Mouse (Mus musculus): Measurements from ENCODE around the gene S100a13. TPM values are rescaled to one million over a fixed set of nuclear protein-coding genes. Genes with fewer than 3 reads are reported as not detected.

S100a13 gene
- 59.7 and 65.4 TPM in 2 replicates for polyA plus RNA-seq (2014; fragmentation: Nextera tagmentation; extraction: Ambion mirVana)

- H3K4me2 ChIP-seq, result peak within 1 kb of the TSS; percentile 90
- peak within 1 kb of the TSS; percentile 46; the same call in 1 of the 2 replicates for H3K27ac ChIP-seq (ENCODE audit: low read depth, low read length)
- H3K36me3 ChIP-seq (ENCODE audit: control insufficient read depth, insufficient read depth, low read length), result no peaks in the 10 kb centered on the region
- WGBS (ENCODE audit: insufficient replicate concordance), result 2% methylated on average over 25 of the region's 25 CpGs
- H3K9ac ChIP-seq (ENCODE audit: low read depth, low read length), result peak within 1 kb of the TSS; percentile 74
- H3K9me3 ChIP-seq (replicated peaks; ENCODE audit: control insufficient read depth, low read length), result no peaks in the 10 kb centered on the region
- peak; percentile 32 for ATAC-seq (replicated peaks; ENCODE audit: insufficient number of reproducible peaks, low FRiP score, low TSS enrichment)
- peak within 1 kb of the TSS; percentile 51 for H3K4me3 ChIP-seq (ENCODE audit: low read depth, low read length)
- H3K27me3 ChIP-seq (ENCODE audit: control insufficient read depth, insufficient read depth, low read length), result peaks cover 4% of the 10 kb centered on the region; the same call in 1 of the 2 replicates
- H3K4me1 ChIP-seq (ENCODE audit: control insufficient read depth, insufficient read depth, low read length), result peaks cover 11% of the 10 kb centered on the region
These were observed at the start of gene S100a13, which contains the start of gene S100a1 for GRCm38 (mm10) chr3:90513796-90514590. S100a13 (plus strand) TSS chr3:90514435. S100a1 (minus strand) TSS chr3:90514392.

- no peak for ATAC-seq (replicated peaks; ENCODE audit: insufficient number of reproducible peaks, low FRiP score, low TSS enrichment)
- H3K9ac ChIP-seq (ENCODE audit: low read depth, low read length), result peak overlapping the region; percentile 67
- H3K36me3 ChIP-seq (ENCODE audit: control insufficient read depth, insufficient read depth, low read length), result no peaks in the 10 kb centered on the region
- peaks cover 15% of the 10 kb centered on the region for H3K4me1 ChIP-seq (ENCODE audit: control insufficient read depth, insufficient read depth, low read length)
- H3K27me3 ChIP-seq (ENCODE audit: control insufficient read depth, insufficient read depth, low read length), result peaks cover 28% of the 10 kb centered on the region
- peak overlapping the region; percentile 60 for H3K4me3 ChIP-seq (ENCODE audit: low read depth, low read length)
- H3K9me3 ChIP-seq (replicated peaks; ENCODE audit: control insufficient read depth, low read length), result no peaks in the 10 kb centered on the region
- H3K4me2 ChIP-seq, result peak overlapping the region; percentile 75
- no peak overlapping the region for H3K27ac ChIP-seq (ENCODE audit: low read depth, low read length)
- WGBS (ENCODE audit: insufficient replicate concordance), result 7% methylated on average over 37 of the region's 37 CpGs
These were observed 49.6 kb upstream of the S100a13 start for GRCm38 (mm10) chr3:90464552-90465080.

GRCm38 (mm10) chr3:90465081-90465685, 49.1 kb upstream of the S100a13 start:
- H3K4me3 ChIP-seq (ENCODE audit: low read depth, low read length), result peak overlapping the region; percentile 60
- H3K9me3 ChIP-seq (replicated peaks; ENCODE audit: control insufficient read depth, low read length), result no peaks in the 10 kb centered on the region
- H3K27ac ChIP-seq (ENCODE audit: low read depth, low read length), result no peak overlapping the region
- peaks cover 28% of the 10 kb centered on the region for H3K27me3 ChIP-seq (ENCODE audit: control insufficient read depth, insufficient read depth, low read length)
- under 1% methylated on average over 75 of the region's 75 CpGs for WGBS (ENCODE audit: insufficient replicate concordance)
- peak overlapping the region; percentile 67 for H3K9ac ChIP-seq (ENCODE audit: low read depth, low read length)
- H3K4me1 ChIP-seq (ENCODE audit: control insufficient read depth, insufficient read depth, low read length), result peaks cover 15% of the 10 kb centered on the region
- H3K4me2 ChIP-seq, result peak overlapping the region; percentile 75
- no peaks in the 10 kb centered on the region for H3K36me3 ChIP-seq (ENCODE audit: control insufficient read depth, insufficient read depth, low read length)
- peak; percentile 36; the same call in 1 of the 2 replicates for ATAC-seq (replicated peaks; ENCODE audit: insufficient number of reproducible peaks, low FRiP score, low TSS enrichment)

GRCm38 (mm10) chr3:90465686-90466310, 48.4 kb upstream of the S100a13 start, which contains the start of gene Npr1:
Npr1 (minus strand) TSS chr3:90465866.
- Histone ChIP-seq H3K27me3 (ENCODE audit: control insufficient read depth, insufficient read depth, low read length) (peaks cover 28% of the 10 kb centered on the region), H3K9ac (ENCODE audit: low read depth, low read length) (peak within 1 kb of the TSS; percentile 67), H3K4me2 (peak within 1 kb of the TSS; percentile 75), H3K27ac (ENCODE audit: low read depth, low read length) (no peak within 1 kb of the TSS), H3K4me3 (ENCODE audit: low read depth, low read length) (peak within 1 kb of the TSS; percentile 60), H3K36me3 (ENCODE audit: control insufficient read depth, insufficient read depth, low read length) (no peaks in the 10 kb centered on the region), H3K9me3 (replicated peaks; ENCODE audit: control insufficient read depth, low read length) (no peaks in the 10 kb centered on the region), H3K4me1 (ENCODE audit: control insufficient read depth, insufficient read depth, low read length) (peaks cover 15% of the 10 kb centered on the region)
- WGBS (ENCODE audit: insufficient replicate concordance), result under 1% methylated on average over 32 of the region's 49 CpGs
- peak; percentile 53 for ATAC-seq (replicated peaks; ENCODE audit: insufficient number of reproducible peaks, low FRiP score, low TSS enrichment)

GRCm38 (mm10) chr3:90466311-90466766, 47.9 kb upstream of the S100a13 start:
- Histone ChIP-seq H3K4me3 (ENCODE audit: low read depth, low read length) (peak overlapping the region; percentile 60), H3K36me3 (ENCODE audit: control insufficient read depth, insufficient read depth, low read length) (no peaks in the 10 kb centered on the region), H3K4me1 (ENCODE audit: control insufficient read depth, insufficient read depth, low read length) (peaks cover 15% of the 10 kb centered on the region), H3K9ac (ENCODE audit: low read depth, low read length) (no peak overlapping the region), H3K4me2 (peak overlapping the region; percentile 75), H3K27ac (ENCODE audit: low read depth, low read length) (no peak overlapping the region), H3K9me3 (replicated peaks; ENCODE audit: control insufficient read depth, low read length) (no peaks in the 10 kb centered on the region), H3K27me3 (ENCODE audit: control insufficient read depth, insufficient read depth, low read length) (peaks cover 28% of the 10 kb centered on the region)
- ATAC-seq (replicated peaks; ENCODE audit: insufficient number of reproducible peaks, low FRiP score, low TSS enrichment), result no peak
- WGBS (ENCODE audit: insufficient replicate concordance), result under 1% methylated on average over 15 of the region's 15 CpGs

GRCm38 (mm10) chr3:90467618-90468300, 46.5 kb upstream of the S100a13 start:
- no peak overlapping the region for H3K4me3 ChIP-seq (ENCODE audit: low read depth, low read length)
- no peaks in the 10 kb centered on the region for H3K9me3 ChIP-seq (replicated peaks; ENCODE audit: control insufficient read depth, low read length)
- H3K27ac ChIP-seq (ENCODE audit: low read depth, low read length), result no peak overlapping the region
- H3K27me3 ChIP-seq (ENCODE audit: control insufficient read depth, insufficient read depth, low read length), result peaks cover 28% of the 10 kb centered on the region
- H3K4me2 ChIP-seq, result no peak overlapping the region
- 93% methylated on average over 10 of the region's 10 CpGs for WGBS (ENCODE audit: insufficient replicate concordance)
- H3K36me3 ChIP-seq (ENCODE audit: control insufficient read depth, insufficient read depth, low read length), result no peaks in the 10 kb centered on the region
- peaks cover 9% of the 10 kb centered on the region for H3K4me1 ChIP-seq (ENCODE audit: control insufficient read depth, insufficient read depth, low read length)
- ATAC-seq (replicated peaks; ENCODE audit: insufficient number of reproducible peaks, low FRiP score, low TSS enrichment), result no peak
- H3K9ac ChIP-seq (ENCODE audit: low read depth, low read length), result no peak overlapping the region

GRCm38 (mm10) chr3:90472213-90472612, 42.0 kb upstream of the S100a13 start:
- 36% methylated on average over 3 of the region's 3 CpGs for WGBS (ENCODE audit: insufficient replicate concordance)
- ATAC-seq (replicated peaks; ENCODE audit: insufficient number of reproducible peaks, low FRiP score, low TSS enrichment), result no peak
- H3K4me2 ChIP-seq, result no peak overlapping the region
- no peak overlapping the region for H3K4me3 ChIP-seq (ENCODE audit: low read depth, low read length)
- no peak overlapping the region for H3K9ac ChIP-seq (ENCODE audit: low read depth, low read length)
- H3K9me3 ChIP-seq (replicated peaks; ENCODE audit: control insufficient read depth, low read length), result no peaks in the 10 kb centered on the region
- H3K27ac ChIP-seq (ENCODE audit: low read depth, low read length), result no peak overlapping the region
- H3K36me3 ChIP-seq (ENCODE audit: control insufficient read depth, insufficient read depth, low read length), result no peaks in the 10 kb centered on the region
- H3K27me3 ChIP-seq (ENCODE audit: control insufficient read depth, insufficient read depth, low read length), result no peaks in the 10 kb centered on the region
- peaks cover 6% of the 10 kb centered on the region; the same call in 1 of the 2 replicates for H3K4me1 ChIP-seq (ENCODE audit: control insufficient read depth, insufficient read depth, low read length)

Measured in heart, embryonic 11.5 days (tissue).